Mouse (Mus musculus): Measurements from ENCODE around the gene 9230102O04Rik.

9230102O04Rik gene

DNA sequence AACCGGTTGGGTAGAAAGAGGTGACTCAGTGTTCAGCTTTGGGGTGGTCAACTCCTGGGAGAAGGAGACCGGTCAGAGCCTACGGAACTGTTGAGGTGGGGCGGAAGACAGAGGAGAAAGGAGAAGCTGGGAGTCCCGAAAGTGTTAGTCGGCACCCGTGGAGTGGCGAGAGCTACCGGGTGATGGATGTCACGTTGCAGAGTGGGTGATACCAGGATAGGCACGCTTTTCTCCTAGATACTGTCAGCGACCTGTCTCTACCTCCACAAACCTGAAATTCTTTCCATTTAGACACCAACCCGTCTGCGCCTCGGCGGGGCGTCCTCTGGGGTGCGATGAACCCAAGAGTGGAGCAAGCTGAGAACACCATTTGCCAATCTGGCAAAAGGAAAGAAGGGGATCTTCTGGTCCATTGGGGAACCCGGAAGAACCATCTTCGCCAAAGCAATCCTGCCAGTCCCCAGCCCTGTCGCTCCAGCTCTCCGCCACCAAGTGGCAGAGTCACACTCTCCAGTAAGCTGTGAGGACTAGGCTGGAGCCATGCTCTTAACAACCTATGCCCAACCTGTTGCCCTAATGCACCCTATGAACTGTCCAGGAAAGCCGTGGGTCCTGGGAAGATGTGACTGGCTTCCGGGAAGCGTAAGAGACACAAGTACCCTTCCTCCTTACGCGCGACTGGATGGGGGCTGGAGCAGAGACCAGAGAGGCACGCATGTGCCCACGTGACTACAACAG is at the start of gene 9230102O04Rik:
9230102O04Rik (minus strand) TSS at position 628 of the 738 bp plus-strand sequence.
- no peak for DNase-seq (ENCODE audit: low spot score in 2 of 2)

- no peak for DNase-seq (ENCODE audit: low spot score in 2 of 2)
Observed at GRCm38 (mm10) chr2:9935965-9936364, 46.6 kb upstream of the 9230102O04Rik start.

- DNase-seq (ENCODE audit: low spot score in 2 of 2), result no peak
Observed at GRCm38 (mm10) chr2:9926905-9927283, 37.6 kb upstream of the 9230102O04Rik start.

DNA sequence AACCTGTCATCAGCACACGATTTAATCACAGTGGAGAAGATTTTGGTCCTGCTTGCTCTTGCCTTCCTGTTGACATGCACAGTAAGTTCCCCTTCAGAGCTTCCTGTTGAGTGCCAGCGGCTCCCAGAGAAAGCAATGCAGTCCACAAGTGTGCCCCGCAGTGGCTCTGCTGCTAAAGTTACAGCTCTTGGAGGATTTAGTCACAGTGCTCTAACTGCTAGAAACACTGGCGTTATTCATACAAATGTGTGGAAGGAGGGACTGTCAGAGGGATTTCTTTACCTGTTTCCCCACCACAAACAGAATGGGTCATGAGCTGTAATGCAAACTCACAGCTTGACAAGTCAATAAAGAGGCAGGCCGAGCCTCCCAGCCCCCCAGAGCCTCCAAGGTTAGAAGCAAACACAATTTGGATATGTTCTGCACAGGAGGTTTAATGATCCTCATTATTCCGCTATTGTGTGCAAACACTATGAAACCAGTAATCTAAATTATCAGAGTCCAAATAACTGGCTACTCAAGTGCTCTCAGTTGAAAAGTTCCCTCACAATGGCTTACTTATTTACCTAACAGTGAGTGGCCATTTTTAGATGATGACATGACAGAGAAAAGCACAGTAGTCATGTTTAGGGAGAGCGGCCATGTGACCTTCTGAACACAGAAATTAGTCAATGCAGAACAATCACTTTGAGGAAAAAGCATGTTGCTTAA is 37.0 kb upstream of the 9230102O04Rik start:
- DNase-seq (ENCODE audit: low spot score in 2 of 2), result peak in 1 of 2 experiments; percentile 4

DNA sequence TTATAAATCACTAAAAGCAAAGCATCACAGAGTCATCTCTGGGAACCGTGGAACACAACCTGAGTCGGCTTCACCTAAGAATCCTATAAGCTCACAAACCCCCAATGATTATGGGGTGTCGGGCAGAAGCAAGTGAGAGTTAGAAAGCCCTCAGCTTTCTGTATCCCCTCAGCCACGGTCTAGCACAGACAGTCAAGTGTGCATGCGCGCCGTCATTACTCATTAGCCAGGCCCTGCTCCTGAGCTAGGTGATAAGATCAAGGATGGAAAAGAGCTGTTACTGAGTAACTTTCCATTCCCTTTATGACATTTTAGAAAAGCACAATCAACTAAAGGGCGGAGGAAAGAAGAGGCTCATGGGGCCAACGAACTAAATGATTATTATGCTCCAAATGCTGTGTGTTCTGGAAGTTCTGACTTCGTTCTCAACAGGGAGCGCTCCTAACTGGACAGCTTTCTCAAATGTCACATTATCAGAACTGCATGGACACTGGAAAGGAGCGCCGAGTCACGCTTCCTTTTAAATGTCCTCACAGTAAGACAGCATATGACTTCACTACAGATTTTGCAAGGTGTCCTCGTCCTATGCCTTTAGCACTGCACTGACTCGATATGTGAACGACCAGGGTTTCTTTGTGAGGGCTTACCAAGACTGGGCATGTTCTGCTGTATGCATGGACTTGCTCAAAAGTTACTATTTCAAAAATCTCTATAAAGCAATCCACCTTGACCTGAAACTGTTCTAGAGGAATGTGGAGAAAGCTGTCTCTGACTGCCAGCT is 29.5 kb upstream of the 9230102O04Rik start:
- DNase-seq (ENCODE audit: low spot score in 2 of 2), result no peak

- DNase-seq (ENCODE audit: low spot score in 2 of 2), result no peak
Observed at GRCm38 (mm10) chr2:9917602-9918001, 28.3 kb upstream of the 9230102O04Rik start.

GRCm38 (mm10) chr2:9905995-9906394 is 16.7 kb upstream of the 9230102O04Rik start:
- DNase-seq (ENCODE audit: low spot score in 2 of 2), result no peak

DNA sequence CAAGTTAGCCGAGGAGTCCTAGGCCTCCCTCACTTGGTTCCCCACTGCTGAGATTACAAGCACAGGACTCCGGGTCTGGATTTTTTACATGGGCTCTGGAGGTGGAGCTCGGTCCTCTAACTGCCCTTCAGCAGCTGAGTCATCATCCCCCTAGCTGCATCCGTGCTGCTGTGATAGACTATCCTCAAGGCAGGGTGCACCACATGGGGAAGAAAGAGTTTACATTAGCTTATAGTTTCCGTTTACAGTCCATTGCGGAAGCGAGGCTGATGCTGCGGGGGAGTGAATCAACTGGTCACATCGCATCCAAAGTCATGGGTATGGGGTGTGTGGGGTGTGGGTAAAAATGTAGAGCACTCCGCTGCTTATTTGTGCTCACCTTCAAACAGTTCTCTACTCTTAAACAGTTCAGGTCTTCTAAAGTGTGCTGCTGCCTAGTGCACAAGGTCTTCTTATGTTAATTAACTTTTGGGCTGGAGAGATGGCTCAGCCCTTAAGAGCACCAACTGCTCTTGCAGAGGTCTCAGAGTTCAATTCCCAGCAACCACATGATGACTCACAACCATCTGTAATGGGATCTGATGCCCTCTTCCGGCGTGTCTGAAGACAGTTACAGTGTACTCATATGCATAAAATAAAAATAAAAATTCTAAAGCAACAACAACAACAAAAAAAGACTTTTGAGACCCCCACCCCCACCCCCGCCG is 14.7 kb upstream of the 9230102O04Rik start:
- DNase-seq (ENCODE audit: low spot score in 2 of 2), result no peak

- no peak for DNase-seq (ENCODE audit: low spot score in 2 of 2)
Observed at GRCm38 (mm10) chr2:9897846-9898245, 8.5 kb upstream of the 9230102O04Rik start.

- no peak for DNase-seq (ENCODE audit: low spot score in 2 of 2)
Observed at GRCm38 (mm10) chr2:9896097-9896770, 6.9 kb upstream of the 9230102O04Rik start.

DNA sequence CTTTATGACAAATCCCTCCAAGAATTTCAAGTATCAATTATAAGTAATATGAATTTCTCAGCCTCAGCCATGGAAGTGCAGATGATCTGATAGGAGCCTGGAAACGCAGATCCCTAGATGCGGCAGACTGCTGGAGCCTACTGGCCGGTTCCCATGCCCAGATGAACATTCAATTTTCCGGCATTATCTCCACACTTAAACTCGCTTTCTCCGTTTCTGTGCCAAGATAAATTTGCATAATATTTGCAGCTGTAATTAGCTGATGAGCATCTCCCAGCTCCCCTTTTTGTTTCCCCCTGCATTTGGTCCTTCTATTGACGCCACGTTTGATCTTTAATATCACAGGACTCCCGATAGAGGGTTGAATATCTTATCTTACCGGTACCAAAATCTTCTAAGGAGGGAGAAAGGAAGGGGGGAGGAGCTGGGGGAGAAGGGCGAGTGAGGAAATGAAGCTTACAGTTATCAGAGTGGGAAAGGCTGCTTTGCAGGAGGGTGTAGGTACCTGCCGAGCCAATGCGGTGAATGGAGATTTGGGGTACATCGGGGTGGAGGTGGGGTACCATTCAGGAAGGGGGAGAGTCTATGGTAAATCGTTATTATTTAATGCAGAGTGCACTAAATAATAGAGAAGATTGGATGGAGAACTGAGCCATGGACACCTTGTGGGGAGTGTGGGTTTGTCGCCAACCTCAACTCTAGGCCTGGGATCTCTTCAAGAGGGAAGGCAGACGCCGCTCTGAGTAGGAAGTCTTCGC is 5.7 kb upstream of the 9230102O04Rik start:
- DNase-seq (ENCODE audit: low spot score in 2 of 2), result no peak

DNA sequence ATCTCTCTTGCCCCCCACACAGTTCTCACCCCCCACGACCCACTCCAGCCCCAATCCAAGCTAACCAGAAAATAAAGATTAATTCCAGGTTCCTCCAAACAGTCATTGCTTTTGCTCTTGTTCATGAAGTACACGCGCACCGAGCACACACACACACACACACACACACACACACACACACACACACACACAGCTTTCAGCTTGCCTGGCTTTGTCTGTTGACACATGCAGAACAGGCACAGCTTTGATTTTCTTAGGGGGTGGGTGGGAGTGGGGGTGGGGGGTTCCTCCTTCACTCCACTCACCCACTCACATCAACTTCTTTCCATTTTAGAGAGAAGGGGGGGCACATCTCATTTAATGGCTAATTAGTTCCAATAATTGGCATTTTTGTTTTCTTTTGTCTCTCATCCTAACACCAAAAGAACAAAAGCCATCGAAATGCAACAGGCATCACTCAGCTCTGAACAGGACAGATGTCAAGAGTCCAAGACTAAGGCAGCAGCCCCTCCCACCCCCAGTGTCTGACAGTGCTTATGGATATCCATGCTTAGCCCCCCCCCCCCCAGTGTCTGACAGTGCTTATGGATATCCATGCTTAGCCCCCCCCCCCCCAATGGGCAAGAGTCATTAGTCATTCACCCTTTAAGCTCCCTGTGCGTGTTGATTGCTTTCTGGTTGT is 4.1 kb upstream of the 9230102O04Rik start:
- no peak for DNase-seq (ENCODE audit: low spot score in 2 of 2)

DNA sequence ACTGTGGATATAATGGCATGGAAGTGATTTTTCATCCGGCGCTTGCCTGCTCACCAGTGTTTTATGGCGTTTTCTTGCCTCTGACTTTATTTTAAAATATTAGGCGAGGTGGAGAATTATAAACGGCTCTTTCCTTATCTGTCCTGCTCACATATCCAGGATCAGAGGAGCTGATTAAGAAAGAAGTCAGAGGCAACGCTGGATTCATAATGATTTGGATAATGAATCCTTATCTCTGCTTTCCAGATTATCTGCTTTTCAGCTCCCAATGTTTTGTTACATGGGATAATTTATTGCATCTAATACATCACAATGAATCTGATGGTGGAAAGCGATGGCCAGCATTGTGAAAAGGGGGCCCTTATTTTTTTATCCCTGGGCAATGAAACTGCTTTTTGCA is 3.2 kb upstream of the 9230102O04Rik start:
- no peak for DNase-seq (ENCODE audit: low spot score in 2 of 2)

DNA sequence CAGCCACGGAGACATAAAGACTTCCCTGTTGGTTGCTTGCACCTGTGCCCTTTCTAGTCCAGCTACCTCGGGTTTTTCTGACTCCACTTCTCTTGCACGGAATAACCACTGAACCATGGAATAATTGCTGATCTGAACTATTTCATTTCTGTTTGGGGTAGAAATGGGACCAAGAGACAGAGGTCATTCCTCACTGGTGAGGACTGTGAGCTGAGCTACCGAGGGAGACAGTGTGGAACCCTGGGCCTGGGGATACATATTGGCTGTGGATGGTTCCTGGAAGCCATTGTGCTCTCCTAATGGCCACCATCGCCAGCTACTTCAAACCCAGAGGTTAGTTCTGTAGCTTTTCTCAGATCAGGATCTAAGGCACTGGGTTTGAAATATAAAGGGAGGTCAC is 1.6 kb upstream of the 9230102O04Rik start:
- DNase-seq (ENCODE audit: low spot score in 2 of 2), result no peak

DNA sequence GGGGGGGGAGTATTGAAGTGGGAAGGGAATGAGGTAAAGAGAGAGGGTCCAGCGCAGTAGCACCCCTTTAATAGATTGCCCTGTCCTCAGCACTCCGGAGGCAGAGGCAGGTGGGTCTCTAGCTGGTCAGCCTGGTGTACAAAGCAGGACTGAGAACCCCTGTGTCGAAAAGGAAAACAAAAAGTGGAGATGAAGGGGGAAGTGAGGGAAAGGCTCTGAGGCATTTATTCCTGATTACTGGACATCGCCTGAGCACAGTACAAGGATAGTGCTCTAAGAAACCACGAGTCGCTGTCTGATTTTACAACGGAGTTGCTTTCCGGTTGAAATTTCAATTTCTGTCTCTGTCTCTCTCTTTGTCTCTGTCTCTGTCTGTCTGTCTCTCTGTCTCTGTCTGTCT is 911 bp upstream of the 9230102O04Rik start:
- DNase-seq (ENCODE audit: low spot score in 2 of 2), result no peak

GRCm38 (mm10) chr2:9889651-9890183 is 377 bp upstream of the 9230102O04Rik start, which contains the start of gene Gata3:
Gene Gata3 (minus strand): TSS chr2:9890034.
- DNase-seq (ENCODE audit: low spot score in 2 of 2), result no peak

DNA sequence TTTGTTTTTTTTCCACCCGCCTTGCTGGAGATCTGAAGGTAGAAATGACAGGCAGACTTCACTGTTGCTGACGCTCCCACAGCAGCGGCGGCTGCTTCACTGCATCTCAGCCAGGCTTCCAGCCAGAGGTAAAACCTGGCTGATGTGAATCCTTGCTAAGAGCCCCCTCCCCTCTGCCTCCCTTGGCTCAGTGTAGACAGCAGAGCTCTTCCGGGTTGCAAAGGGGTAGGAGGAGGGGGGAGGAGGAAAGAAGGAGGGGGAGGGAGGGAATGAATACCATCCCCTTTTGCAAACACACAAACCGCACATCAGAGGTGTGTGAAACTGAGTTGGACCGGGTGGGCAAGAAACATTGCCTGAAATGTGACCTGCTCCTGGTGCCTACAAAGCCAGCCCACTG is 1.7 kb downstream of the 9230102O04Rik start:
- DNase-seq (ENCODE audit: low spot score in 2 of 2), result no peak

DNA sequence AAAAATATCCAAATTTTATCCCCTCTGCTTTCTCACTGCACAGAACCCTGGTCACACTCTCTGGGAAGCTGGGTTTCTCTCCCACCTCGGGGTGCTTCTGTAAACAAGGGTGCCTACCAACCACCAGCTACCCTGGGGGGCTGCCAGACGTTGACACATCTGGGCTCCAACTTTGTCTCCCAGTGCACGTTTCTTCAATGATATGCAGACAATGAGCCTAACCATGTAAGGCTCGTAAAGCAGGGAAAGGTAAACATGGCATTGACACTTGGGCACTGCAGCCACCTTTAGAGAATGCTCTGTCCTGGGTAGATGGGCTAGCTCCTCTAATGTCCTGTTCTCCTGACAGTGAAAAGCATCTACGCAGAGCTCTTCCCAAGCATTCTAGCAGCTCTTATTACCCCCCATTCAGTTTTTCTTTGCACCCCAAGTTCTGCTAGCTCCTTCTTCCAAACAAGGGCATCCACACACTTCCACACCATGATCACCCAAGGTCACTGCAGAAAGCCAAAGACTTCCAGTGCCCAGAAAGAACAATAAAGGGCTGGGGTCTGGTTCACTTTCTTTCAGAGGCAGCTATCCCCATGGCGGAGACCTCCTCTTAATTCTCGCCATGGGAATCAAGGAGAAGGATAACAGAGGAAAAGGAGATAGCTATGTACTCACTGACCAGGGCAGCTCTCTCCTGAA is 2.3 kb downstream of the 9230102O04Rik start:
- DNase-seq (ENCODE audit: low spot score in 2 of 2), result no peak

DNA sequence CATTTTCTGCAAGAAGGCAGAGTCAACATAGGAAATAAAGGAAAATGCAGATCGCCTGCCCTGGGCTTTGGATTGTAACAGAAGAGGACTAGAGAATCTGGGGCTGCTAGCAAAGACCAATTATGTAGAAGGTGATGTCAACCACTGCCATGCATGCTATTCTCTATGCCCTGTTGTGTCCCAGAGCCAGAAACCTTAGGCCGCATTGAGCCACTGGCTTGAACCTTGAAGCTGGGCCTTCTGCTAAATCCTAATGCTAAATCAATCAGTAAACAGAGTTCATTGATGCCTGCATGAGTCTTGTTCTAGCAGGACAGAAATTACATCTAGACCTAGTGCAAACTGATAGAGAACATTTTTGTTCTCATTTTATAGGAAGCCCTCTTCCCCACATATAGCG is 3.3 kb downstream of the 9230102O04Rik start:
- no peak for DNase-seq (ENCODE audit: low spot score in 2 of 2)

All from spleen, postnatal 36 days (tissue).